Mouse (Mus musculus): ENCODE measurements at regions not wholly inside any gene's neighbourhood (a gene's known extent, or its start where the extent isn't known, plus 50 kb on each side); places are given as distances from the start of the nearest gene placed in this dataset.

- no peak for TF ChIP-seq POLR2A (IDR thresholded peaks at IDR 0.05; ENCODE audit: borderline replicate concordance, extremely low read depth, low read depth, low read length)
- no peak for TF ChIP-seq CTCF (IDR thresholded peaks at IDR 0.05; ENCODE audit: insufficient read depth, low read length)
These were observed 929.0 kb downstream of the Epha4 start for GRCm38 (mm10) chr1:76585921-76586320.
